Mouse (Mus musculus) naive thymus-derived CD4-positive, alpha-beta T cell, adult 5 months (primary cell): ENCODE results near the gene Pm20d2. TPM values are rescaled to one million over a fixed set of nuclear protein-coding genes. Genes with fewer than 3 reads are reported as not detected.

Source experiments
- polyA plus RNA-seq: library from polyadenylated mRNA; unstranded; fragments of 100-300 nt; shearing (Covaris generic); gene quantifications from one replicate; pipeline ENCODE4 v1.2.1, GENCODE M21; 2017

Gene Pm20d2
- not detected for polyA plus RNA-seq

DNA sequence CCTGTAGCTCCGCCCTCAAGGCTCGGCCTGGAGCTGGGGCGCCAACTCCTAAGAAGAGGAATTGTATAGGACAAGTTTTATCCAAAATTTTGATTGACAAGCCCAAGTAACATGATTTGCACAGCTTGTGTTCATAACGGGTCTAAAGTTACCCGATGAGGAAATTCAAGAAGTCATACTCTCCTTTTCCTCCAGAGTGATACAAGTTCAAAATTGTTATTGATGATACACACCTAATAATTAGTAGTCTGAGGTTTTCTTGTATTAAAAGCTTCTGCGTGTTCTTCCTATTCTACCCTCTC lies at the start of gene Pm20d2:
Gene Pm20d2, minus strand, starts transcription at position 3 of the 302 bp plus-strand sequence.

DNA sequence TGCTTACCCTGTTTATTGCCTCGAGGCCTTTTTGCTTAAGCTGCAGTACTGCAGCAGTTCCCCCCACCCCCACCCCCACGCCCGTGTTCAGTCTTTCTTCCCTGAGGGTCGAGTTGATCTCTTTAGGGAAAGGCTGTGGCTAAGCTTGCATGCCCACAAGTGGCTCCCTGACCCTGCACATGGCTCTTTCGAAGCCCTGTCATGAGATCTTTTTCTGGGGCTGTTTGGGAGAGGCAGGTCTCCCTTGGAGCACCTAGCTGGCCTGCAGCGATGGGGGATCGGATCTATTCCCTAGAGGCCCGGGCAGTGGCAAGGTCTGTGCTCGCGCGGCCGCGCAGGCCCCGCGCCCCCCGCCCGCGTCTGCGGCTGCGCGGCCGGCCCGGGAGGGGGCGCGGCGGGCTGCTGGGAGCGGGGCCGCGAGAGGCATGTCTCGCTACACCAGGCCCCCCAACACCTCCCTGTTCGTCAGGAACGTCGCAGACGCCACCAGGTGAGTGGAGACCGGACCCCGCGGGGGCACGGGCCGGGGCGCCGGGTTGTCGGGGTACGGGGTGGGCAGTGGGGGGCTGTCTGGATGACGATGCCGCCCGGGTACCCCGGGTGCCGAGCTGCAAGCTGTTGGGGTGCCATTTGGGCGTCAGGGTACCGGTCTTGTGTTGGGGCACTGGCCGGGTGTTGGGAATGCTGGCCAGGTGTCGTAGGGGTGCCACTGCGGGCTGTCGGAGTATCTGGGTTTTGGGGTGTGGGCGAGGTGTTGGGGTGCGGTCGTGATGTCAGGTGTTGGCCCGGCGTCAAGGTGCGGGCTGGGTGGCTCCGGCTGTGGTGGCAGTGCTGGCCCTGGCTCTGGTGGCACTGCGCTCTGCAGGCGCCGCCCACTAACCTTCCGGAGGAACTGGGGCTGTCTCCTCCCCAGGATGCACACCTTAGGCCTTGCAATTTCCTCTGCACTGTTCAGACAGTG lies 19.6 kb upstream of the Pm20d2 start, which contains the start of gene Srsf12:
Gene Srsf12, plus strand, starts transcription at position 111 of the 961 bp plus-strand sequence.

DNA sequence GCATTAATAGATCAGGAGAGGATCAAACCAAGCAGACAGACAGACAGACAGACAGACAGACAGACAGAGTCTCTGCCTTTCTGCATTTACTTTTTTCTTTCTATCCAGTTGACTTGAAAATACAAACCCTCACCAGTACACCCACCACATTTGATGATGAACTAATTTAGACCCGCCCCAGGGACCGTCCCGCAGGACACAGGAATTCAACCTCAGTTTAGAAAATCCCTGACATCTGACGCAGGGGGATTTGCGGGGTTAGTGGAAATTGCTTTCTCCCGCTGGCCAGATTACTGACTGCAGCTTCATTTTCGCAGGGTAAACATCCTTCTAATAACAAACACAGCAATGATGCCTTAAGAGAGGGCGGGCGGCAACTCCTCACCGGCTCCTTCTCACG lies 57.3 kb downstream of the Pm20d2 start, which contains the start of gene Gabrr1:
Gene Gabrr1, plus strand, starts transcription at position 301 of the 400 bp plus-strand sequence.

Other genes starting within 250 kb of the Pm20d2 start
- gene Ankrd6, start 238.9 kb downstream of the Pm20d2 start, polyA plus RNA-seq: 0.07 TPM
- gene Rragd, start 206.7 kb downstream of the Pm20d2 start, polyA plus RNA-seq: 3.5 TPM
- 226 TPM for gene Ube2j1, start 158.3 kb downstream of the Pm20d2 start, polyA plus RNA-seq
- 38.7 TPM for gene Gabrr2, start 126.7 kb downstream of the Pm20d2 start, polyA plus RNA-seq
- gene Gabrr1, start 57.2 kb downstream of the Pm20d2 start, polyA plus RNA-seq: not detected
- gene Srsf12, start 19.3 kb upstream of the Pm20d2 start, polyA plus RNA-seq: 5.1 TPM
- 1,941 TPM for gene Pnrc1, start 100.4 kb upstream of the Pm20d2 start, polyA plus RNA-seq
- gene Rngtt, start 120.6 kb upstream of the Pm20d2 start, polyA plus RNA-seq: 89.5 TPM